Mouse (Mus musculus) olfactory bulb, adult 2 months (tissue): ENCODE data around the gene Hspb9.

ENCODE experiments used
- CTCF ChIP-seq: fragments of 200-500 bp; IDR thresholded peaks from 2 replicates; pipeline ENCODE4 v1.5.1; 2012; ENCODE audit warnings: low read depth, mild to moderate bottlenecking, low read length, moderate library complexity; ENCODE audit not compliant: insufficient read depth
- POLR2A ChIP-seq: fragments of 200-500 bp; IDR thresholded peaks from 2 replicates; pipeline ENCODE4 v1.6.1; 2012; ENCODE audit warnings: mild to moderate bottlenecking, low read depth, low read length, moderate library complexity; ENCODE audit not compliant: insufficient read depth

- TF ChIP-seq CTCF (no peak), POLR2A (no peak)
These were observed 25.2 kb upstream of the Hspb9 start for GRCm38 (mm10) chr11:100688443-100688842.
